9 mouse cellular contexts compared by ENCODE assay signal in the genomic region with DNA sequence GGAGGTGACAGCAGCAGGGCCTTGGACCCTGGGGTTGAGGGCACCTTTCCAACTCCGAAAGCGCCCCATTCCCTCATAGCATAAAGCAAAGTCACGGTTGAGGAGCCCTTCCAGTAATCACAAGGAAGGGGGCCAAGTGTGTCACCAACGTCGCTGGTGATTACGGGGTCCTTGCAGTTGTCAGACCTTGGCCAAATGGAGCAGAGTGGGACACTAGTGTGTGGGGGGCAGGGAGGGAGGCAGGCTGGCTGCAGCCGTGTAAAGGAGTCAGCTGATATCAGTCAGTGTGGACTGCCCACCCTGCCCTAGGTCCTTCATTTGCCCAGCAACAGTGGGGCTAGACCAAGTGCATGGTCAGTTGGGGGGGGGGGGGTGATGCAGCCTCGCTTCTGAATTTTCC. TPM values are rescaled to one million over a fixed set of nuclear protein-coding genes. Genes with fewer than 3 reads are reported as not detected.
A peak's percentile ranks its signal among the peaks of the same experiment; 100 is the strongest.
DNase-seq lines count a peak whose midpoint lies in the region; ATAC-seq and TF ChIP-seq lines count a peak whose summit lies in the region.
"Had no signal": no experiment of that assay in that cellular context is flagged by ENCODE, and none has a peak within 500 bp of the region (broad histone marks: within the 10 kb centered on the region; RNA-seq: fewer than 3 reads in every experiment).

No protein-coding gene starts in this region.

- peak overlapping the region; percentile 44; the same call in 1 of the 2 replicates for H3K9ac ChIP-seq in heart, embryonic 12.5 days
- peak overlapping the region; percentile 91; the same call in 1 of the 2 replicates for H3K9ac ChIP-seq in heart, postnatal 0 days (replicated peaks; ENCODE audit: low read depth, low read length)
- no peak overlapping the region; the same call in 1 of the 2 replicates for H3K9ac ChIP-seq in liver, postnatal 0 days (replicated peaks)

- H3K27ac ChIP-seq in heart, embryonic 12.5 days (ENCODE audit: poor library complexity, severe bottlenecking): 0 out of 2 replicates have a peak overlapping the region, but pooled peaks have one; percentile 99
- peak overlapping the region; percentile 96; the same call in 1 of the 2 replicates for H3K27ac ChIP-seq in heart, postnatal 0 days (ENCODE audit: low read depth)
- no peak overlapping the region for H3K27ac ChIP-seq in liver, postnatal 0 days (ENCODE audit: low read depth)

- peaks cover 44% of the 10 kb centered on the region for H3K4me1 ChIP-seq in heart, embryonic 12.5 days (replicated peaks)
- peaks cover 13% of the 10 kb centered on the region; the same call in 1 of the 2 replicates for H3K4me1 ChIP-seq in heart, postnatal 0 days (ENCODE audit: control insufficient read depth, insufficient read depth)
- peaks cover 41% of the 10 kb centered on the region for H3K4me1 ChIP-seq in liver, postnatal 0 days (ENCODE audit: insufficient read depth)

- H3K9me3 ChIP-seq in heart, embryonic 12.5 days (replicated peaks): no peaks in the 10 kb centered on the region
- no peaks in the 10 kb centered on the region for H3K9me3 ChIP-seq in heart, postnatal 0 days (replicated peaks; ENCODE audit: control insufficient read depth, low read length)
- H3K9me3 ChIP-seq in liver, postnatal 0 days (ENCODE audit: low read length): no peaks in the 10 kb centered on the region

- no peak for TF ChIP-seq CTCF in heart, postnatal 0 days (IDR thresholded peaks at IDR 0.05; ENCODE audit: low read depth)
- TF ChIP-seq CTCF in liver, postnatal 0 days (IDR thresholded peaks at IDR 0.05; ENCODE audit: low read depth): no peak

- DNase-seq in heart, adult 11 months: no peak
- peak; percentile 24 for DNase-seq in ZHBTc4 (ENCODE audit: low read depth, low spot score)
- no peak for DNase-seq in heart, postnatal 0 days (ENCODE audit: low spot score)
- no peak for DNase-seq in liver, postnatal 0 days
- no peak for DNase-seq in layer of hippocampus, adult 8-10 months (ENCODE audit: low spot score in 2 of 2)
- DNase-seq in urinary bladder, postnatal 10 days (ENCODE audit: low spot score): no peak
- no peak for DNase-seq in left cerebral cortex, postnatal 25 days (ENCODE audit: low spot score in 2 of 2)

- WGBS in heart, embryonic 12.5 days: 34% methylated on average over 8 of the region's 8 CpGs
- WGBS in heart, postnatal 0 days: 29% methylated on average over 8 of the region's 8 CpGs
- 35% methylated on average over 8 of the region's 8 CpGs for WGBS in liver, postnatal 0 days (ENCODE audit: insufficient replicate concordance)

- no peak for TF ChIP-seq EP300 in heart, postnatal 0 days (IDR thresholded peaks at IDR 0.05; ENCODE audit: low read depth)
- TF ChIP-seq EP300 in liver, postnatal 0 days (IDR thresholded peaks at IDR 0.05; ENCODE audit: low read depth): no peak

- H3K36me3 ChIP-seq in heart, embryonic 12.5 days: peaks cover 75% of the 10 kb centered on the region
- peaks cover 61% of the 10 kb centered on the region for H3K36me3 ChIP-seq in heart, postnatal 0 days (replicated peaks; ENCODE audit: control insufficient read depth, insufficient read depth, low read length)
- H3K36me3 ChIP-seq in liver, postnatal 0 days (replicated peaks; ENCODE audit: insufficient read depth, low read length): peaks cover 56% of the 10 kb centered on the region

- intact Hi-C loops in left cerebral cortex, postnatal 25 days (cut with DNase I): no loop called here

- H3K4me2 ChIP-seq in heart, embryonic 12.5 days: peak overlapping the region; percentile 80
- H3K4me2 ChIP-seq in heart, postnatal 0 days (ENCODE audit: low read depth, low read length): peak overlapping the region; percentile 79
- peak overlapping the region; percentile 99 for H3K4me2 ChIP-seq in liver, postnatal 0 days (ENCODE audit: low read depth, low read length)

- H3K27me3 ChIP-seq in heart, embryonic 12.5 days (replicated peaks): no peaks in the 10 kb centered on the region
- H3K27me3 ChIP-seq in heart, postnatal 0 days (ENCODE audit: control insufficient read depth, insufficient read depth, low read length): no peaks in the 10 kb centered on the region
- H3K27me3 ChIP-seq in liver, postnatal 0 days (ENCODE audit: insufficient read depth, low read length): no peaks in the 10 kb centered on the region

- peak; percentile 18 for ATAC-seq in heart, embryonic 12.5 days (ENCODE audit: insufficient number of reproducible peaks, low FRiP score)
- ATAC-seq in heart, postnatal 0 days (ENCODE audit: insufficient read depth, low read depth): no peak
- peak; percentile 5 for ATAC-seq in liver, postnatal 0 days

- peak overlapping the region; percentile 88 for H3K4me3 ChIP-seq in heart, embryonic 12.5 days
- peak overlapping the region; percentile 71 for H3K4me3 ChIP-seq in heart, postnatal 0 days (ENCODE audit: low read depth, low read length)
- H3K4me3 ChIP-seq in liver, postnatal 0 days (ENCODE audit: low read depth, low read length): peak overlapping the region; percentile 85

RNA-seq across cellular contexts. Expression of gene Tpi1, which starts 0.4 kb away (rescaled TPM):
- polyA plus RNA-seq in heart, embryonic 12.5 days (2016; fragmentation: Nextera tagmentation; extraction: Ambion mirVana): 1,356 and 1,406 TPM in 2 replicates
- total RNA-seq in heart, postnatal 0 days (2014; rRNA removed; ENCODE audit: low replicate concordance): 1,544 and 1,648 TPM in 2 replicates
- polyA plus RNA-seq in heart, postnatal 0 days (2015; fragmentation: Nextera tagmentation; extraction: Ambion mirVana): 1,138 and 1,142 TPM in 2 replicates
- 332 and 346 TPM in 2 replicates for polyA plus RNA-seq in liver, postnatal 0 days (2015; fragmentation: Nextera tagmentation; extraction: Ambion mirVana)
- 100 to 1,000 TPM; 782 to 819 (median 789) TPM for total RNA-seq in layer of hippocampus, adult 8-10 months (2022)
- 100 to 1,000 TPM; 739 to 808 TPM for total RNA-seq in left cerebral cortex, postnatal 25 days (2021)

RNA-seq across cellular contexts. Expression of gene Spsb2, which starts 6.0 kb away (rescaled TPM):
- 8.7 and 9.1 TPM in 2 replicates for polyA plus RNA-seq in heart, embryonic 12.5 days (2016; fragmentation: Nextera tagmentation; extraction: Ambion mirVana)
- 5.9 and 17.6 TPM in 2 replicates for total RNA-seq in heart, postnatal 0 days (2014; rRNA removed; ENCODE audit: low replicate concordance)
- 7.0 and 7.7 TPM in 2 replicates for polyA plus RNA-seq in heart, postnatal 0 days (2015; fragmentation: Nextera tagmentation; extraction: Ambion mirVana)
- polyA plus RNA-seq in liver, postnatal 0 days (2015; fragmentation: Nextera tagmentation; extraction: Ambion mirVana): 11.4 and 14.3 TPM in 2 replicates
- total RNA-seq in layer of hippocampus, adult 8-10 months (2022): 1 to 10 TPM; 3.1 to 7.0 (median 6.0) TPM
- total RNA-seq in left cerebral cortex, postnatal 25 days (2021): 1 to 10 TPM; 4.4 to 5.2 TPM

RNA-seq across cellular contexts. Expression of gene Usp5, which starts 14.8 kb away (rescaled TPM):
- polyA plus RNA-seq in heart, embryonic 12.5 days (2016; fragmentation: Nextera tagmentation; extraction: Ambion mirVana): 119 and 121 TPM in 2 replicates
- 92.2 and 126 TPM in 2 replicates for total RNA-seq in heart, postnatal 0 days (2014; rRNA removed; ENCODE audit: low replicate concordance)
- polyA plus RNA-seq in heart, postnatal 0 days (2015; fragmentation: Nextera tagmentation; extraction: Ambion mirVana): 66.4 and 73.5 TPM in 2 replicates
- polyA plus RNA-seq in liver, postnatal 0 days (2015; fragmentation: Nextera tagmentation; extraction: Ambion mirVana): 32.2 and 36.6 TPM in 2 replicates
- 100 to 1,000 TPM; 181 to 196 (median 186) TPM for total RNA-seq in layer of hippocampus, adult 8-10 months (2022)
- total RNA-seq in left cerebral cortex, postnatal 25 days (2021): 100 to 1,000 TPM; 176 to 177 TPM

RNA-seq across cellular contexts. Expression of gene Cdca3, which starts 14.9 kb away (rescaled TPM):
- 105 and 121 TPM in 2 replicates for polyA plus RNA-seq in heart, embryonic 12.5 days (2016; fragmentation: Nextera tagmentation; extraction: Ambion mirVana)
- 95.9 and 127 TPM in 2 replicates for total RNA-seq in heart, postnatal 0 days (2014; rRNA removed; ENCODE audit: low replicate concordance)
- 51.6 and 52.9 TPM in 2 replicates for polyA plus RNA-seq in heart, postnatal 0 days (2015; fragmentation: Nextera tagmentation; extraction: Ambion mirVana)
- 96.4 and 98.3 TPM in 2 replicates for polyA plus RNA-seq in liver, postnatal 0 days (2015; fragmentation: Nextera tagmentation; extraction: Ambion mirVana)
- total RNA-seq in layer of hippocampus, adult 8-10 months (2022): 1 to 10 TPM in 2 of 4 experiments, under 1 TPM in 2; 0.61 to 1.0 (median 0.95) TPM
- 1 to 10 TPM in 1 of 2 experiments, under 1 TPM in 1; 0.50 to 1.1 TPM for total RNA-seq in left cerebral cortex, postnatal 25 days (2021)

RNA-seq across cellular contexts. Expression of gene Gnb3, which starts 25.6 kb away (rescaled TPM):
- 6.4 and 7.8 TPM in 2 replicates for polyA plus RNA-seq in heart, embryonic 12.5 days (2016; fragmentation: Nextera tagmentation; extraction: Ambion mirVana)
- 0.50 and 4.2 TPM in 2 replicates for total RNA-seq in heart, postnatal 0 days (2014; rRNA removed; ENCODE audit: low replicate concordance)
- 2.8 and 3.3 TPM in 2 replicates for polyA plus RNA-seq in heart, postnatal 0 days (2015; fragmentation: Nextera tagmentation; extraction: Ambion mirVana)
- polyA plus RNA-seq in liver, postnatal 0 days (2015; fragmentation: Nextera tagmentation; extraction: Ambion mirVana): 0.19 TPM in 1 of 2 replicates, not detected in the other
- total RNA-seq in layer of hippocampus, adult 8-10 months (2022): under 1 TPM in 2 of 4 experiments, not detected in 2; 0.36 to 0.96 TPM
- total RNA-seq in left cerebral cortex, postnatal 25 days (2021): under 1 TPM in 1 of 2 experiments, not detected in 1; 0.18 TPM
- total RNA-seq: ES-E14 had no signal
